Mouse (Mus musculus) erythroid progenitor cell, adult 5-6 weeks (primary cell): ENCODE results near the gene Idi2. TPM values are rescaled to one million over a fixed set of nuclear protein-coding genes. Genes with fewer than 3 reads are reported as not detected.
"Not testable (repeated sequence)": the region's sequence is repeated elsewhere in the genome, so short reads cannot be mapped to it uniquely, and the experiment has no call there.

Experiments used
- ATAC-seq: replicated peaks from 2 replicates; pipeline ENCODE4 v1.8.0; 2016; ENCODE audit warnings: moderate number of reproducible peaks, mild to moderate bottlenecking, moderate TSS enrichment, inconsistent platforms; ENCODE audit not compliant: poor library complexity, low FRiP score, severe bottlenecking
- total RNA-seq, 2 experiments: library from RNA; stranded (forward) in 1 of 2; stranded (reverse) in 1 of 2; fragments of 150-400 nt in 1 of 2; fragments of 186-747, 209-891 nt in 1 of 2; gene quantifications; 2 replicates each; pipeline versions ENCODE4 v1.2.3 to v1.2.4; 2015 to 2017; ENCODE audit warnings: low replicate concordance in 2 of 2

The Idi2 gene
- total RNA-seq (2015; ENCODE audit: low replicate concordance) (not detected in 2 replicates), total RNA-seq (2017; ENCODE audit: low replicate concordance) (not detected in 2 replicates)

DNA sequence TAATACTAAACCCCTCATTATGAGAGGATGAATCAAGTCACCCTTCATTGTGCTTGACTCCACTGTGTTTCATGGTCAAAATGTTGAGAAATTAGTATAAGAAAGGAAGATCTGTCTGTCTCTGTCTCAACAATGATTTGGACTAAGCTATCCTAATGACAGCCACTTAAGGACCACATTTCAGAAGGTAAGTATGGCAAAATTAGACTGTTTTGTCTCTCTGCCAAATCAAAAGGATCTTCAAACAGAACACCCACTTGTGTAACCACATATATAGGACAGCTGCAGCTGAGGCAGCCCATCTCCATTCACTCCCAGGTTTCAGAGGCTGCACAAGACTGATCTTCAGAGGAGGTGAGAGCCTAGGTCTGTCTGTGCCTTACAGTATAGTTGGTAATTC, at the start of gene Idi2:
Gene Idi2, plus strand, starts transcription at position 301 of the 400 bp plus-strand sequence.
- ATAC-seq, result not testable (repeated sequence)

DNA sequence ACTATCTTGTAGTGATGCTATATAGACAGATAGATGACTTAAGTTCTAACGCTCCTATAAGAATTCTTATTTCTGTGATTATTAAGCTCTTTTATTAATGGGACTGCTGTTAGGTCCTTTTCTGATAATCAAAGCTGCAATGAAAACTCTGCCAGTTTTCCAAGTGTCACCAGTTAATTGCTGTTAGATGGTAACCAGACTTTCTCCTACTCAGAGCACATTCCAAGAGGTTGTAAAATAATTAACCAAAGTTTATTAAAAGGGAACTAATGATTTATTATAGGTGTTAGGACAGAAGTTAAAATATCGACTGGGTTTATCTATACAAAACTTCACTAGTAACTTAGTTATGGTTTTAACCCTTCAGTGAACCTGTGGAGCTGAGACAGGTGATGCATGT, 46.7 kb upstream of the Idi2 start:
- ATAC-seq, result not testable (repeated sequence)

DNA sequence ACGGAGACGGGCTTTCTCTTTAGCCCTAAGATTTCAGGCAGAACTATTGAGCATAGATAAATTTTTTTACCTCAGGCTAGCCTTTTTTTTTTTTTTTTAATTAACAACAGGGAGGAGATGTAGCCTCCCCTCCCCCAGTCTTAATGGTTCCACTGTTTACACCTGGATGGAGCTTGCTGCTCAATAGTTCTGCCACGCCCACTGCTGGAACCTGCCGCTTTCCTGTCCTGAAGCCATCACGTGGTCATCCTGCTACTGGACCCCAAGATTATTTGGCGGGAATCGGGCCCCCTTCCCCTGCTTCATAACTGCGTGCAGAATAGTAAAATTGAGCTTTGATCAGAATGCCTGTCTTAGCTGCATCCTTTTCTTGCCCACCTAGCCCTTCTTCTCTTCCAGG, 38.8 kb upstream of the Idi2 start:
- not testable (repeated sequence) for ATAC-seq

GRCm38 (mm10) chr13:8933499-8933898, 19.2 kb upstream of the Idi2 start:
- no peak for ATAC-seq

- not testable (repeated sequence) for ATAC-seq
These were observed 15.0 kb upstream of the Idi2 start for GRCm38 (mm10) chr13:8937611-8938140.

DNA sequence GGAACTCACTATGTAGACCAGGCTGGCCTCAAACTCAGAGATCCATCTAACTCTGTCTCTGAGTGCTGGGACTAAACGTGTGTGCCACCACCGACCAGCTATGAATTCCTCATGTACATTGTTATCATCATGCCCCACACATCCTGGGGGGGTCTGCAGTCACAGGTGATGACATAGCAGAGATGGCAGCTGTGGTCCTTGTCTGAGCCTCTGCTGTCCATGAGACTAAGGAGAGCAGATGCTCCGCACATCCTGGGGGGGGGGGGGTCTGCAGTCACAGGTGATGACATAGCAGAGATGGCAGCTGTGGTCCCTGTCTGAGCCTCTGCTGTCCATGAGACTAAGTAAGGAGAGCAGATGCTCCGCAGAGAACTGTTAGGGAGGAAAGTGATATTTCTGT, 11.6 kb upstream of the Idi2 start:
- ATAC-seq, result not testable (repeated sequence)

- ATAC-seq, result not testable (repeated sequence)
These were observed 11.0 kb upstream of the Idi2 start for GRCm38 (mm10) chr13:8941701-8942100.

DNA sequence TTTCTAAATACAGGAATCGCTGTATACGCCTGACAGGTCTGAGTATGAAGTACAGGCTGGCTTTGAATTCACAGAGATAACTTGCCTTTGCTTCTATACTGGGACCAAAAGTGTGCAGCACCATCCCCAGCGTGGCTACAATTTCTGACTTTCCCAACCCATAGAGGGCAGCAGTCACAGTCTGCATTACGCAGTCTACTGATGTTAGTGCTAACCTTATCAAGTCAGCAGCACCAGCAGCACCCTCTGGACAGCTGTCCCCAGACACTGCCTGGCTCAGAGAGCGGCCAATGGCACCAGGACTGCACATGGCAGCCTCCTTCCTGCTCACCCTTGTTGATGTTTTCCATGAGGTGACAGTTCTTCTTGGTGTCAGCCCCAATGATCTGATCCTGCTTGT, 8.8 kb upstream of the Idi2 start:
- ATAC-seq, result 0 out of 2 replicates have a peak, but pooled peaks have one; percentile 55

DNA sequence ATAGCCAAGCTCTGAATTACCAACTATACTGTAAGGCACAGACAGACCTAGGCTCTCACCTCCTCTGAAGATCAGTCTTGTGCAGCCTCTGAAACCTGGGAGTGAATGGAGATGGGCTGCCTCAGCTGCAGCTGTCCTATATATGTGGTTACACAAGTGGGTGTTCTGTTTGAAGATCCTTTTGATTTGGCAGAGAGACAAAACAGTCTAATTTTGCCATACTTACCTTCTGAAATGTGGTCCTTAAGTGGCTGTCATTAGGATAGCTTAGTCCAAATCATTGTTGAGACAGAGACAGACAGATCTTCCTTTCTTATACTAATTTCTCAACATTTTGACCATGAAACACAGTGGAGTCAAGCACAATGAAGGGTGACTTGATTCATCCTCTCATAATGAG, 4.5 kb upstream of the Idi2 start, which contains the start of gene Gm9745:
Gene Gm9745, minus strand, starts transcription at position 101 of the 400 bp plus-strand sequence.
- ATAC-seq, result not testable (repeated sequence)

DNA sequence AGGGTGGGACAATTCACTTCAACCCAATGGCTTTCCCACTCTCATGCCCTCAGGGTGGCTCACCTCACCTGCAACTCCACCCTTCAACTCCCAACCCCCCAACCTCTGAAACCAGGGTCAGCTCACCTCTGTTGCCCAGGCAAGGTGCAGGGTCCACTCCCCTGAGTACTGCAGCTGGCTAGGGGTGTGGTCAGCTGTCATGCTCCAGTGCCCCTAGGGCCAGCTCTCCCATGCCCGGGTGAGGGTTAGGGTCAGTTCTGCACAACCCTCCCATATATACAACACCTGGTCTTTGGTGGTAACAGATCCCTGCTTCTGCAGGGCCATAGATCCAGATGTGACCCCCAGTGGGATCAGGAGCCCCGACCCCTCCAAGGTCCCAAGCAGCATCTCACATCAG, 2.5 kb downstream of the Idi2 start:
- not testable (repeated sequence) for ATAC-seq

DNA sequence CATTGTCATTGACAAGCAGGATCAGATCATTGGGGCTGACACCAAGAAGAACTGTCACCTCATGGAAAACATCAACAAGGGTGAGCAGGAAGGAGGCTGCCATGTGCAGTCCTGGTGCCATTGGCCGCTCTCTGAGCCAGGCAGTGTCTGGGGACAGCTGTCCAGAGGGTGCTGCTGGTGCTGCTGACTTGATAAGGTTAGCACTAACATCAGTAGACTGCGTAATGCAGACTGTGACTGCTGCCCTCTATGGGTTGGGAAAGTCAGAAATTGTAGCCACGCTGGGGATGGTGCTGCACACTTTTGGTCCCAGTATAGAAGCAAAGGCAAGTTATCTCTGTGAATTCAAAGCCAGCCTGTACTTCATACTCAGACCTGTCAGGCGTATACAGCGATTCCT, 4.2 kb downstream of the Idi2 start:
- ATAC-seq, result peak; percentile 54; the same call in 1 of the 2 replicates

DNA sequence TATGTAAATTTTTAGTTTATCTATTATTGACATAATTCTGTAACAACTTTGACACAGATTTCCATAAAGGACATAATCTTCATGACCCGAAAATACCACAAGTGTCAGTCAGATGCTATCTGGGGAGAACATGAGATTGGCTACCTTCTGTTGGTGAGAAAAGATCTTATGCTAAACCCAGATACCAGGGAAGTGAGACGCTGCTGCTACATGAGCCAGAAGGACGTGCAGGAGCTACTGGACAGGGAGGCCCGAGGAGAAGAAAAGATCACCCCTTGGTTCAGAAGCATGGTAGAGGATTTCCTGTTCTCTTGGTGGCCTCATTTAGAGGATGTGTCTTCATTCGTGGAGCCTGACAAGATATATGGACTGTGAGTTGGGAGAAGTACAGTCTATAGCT, 6.4 kb downstream of the Idi2 start:
- ATAC-seq, result not testable (repeated sequence)

- ATAC-seq, result not testable (repeated sequence)
These were observed 6.9 kb downstream of the Idi2 start for GRCm38 (mm10) chr13:8959554-8959953.

DNA sequence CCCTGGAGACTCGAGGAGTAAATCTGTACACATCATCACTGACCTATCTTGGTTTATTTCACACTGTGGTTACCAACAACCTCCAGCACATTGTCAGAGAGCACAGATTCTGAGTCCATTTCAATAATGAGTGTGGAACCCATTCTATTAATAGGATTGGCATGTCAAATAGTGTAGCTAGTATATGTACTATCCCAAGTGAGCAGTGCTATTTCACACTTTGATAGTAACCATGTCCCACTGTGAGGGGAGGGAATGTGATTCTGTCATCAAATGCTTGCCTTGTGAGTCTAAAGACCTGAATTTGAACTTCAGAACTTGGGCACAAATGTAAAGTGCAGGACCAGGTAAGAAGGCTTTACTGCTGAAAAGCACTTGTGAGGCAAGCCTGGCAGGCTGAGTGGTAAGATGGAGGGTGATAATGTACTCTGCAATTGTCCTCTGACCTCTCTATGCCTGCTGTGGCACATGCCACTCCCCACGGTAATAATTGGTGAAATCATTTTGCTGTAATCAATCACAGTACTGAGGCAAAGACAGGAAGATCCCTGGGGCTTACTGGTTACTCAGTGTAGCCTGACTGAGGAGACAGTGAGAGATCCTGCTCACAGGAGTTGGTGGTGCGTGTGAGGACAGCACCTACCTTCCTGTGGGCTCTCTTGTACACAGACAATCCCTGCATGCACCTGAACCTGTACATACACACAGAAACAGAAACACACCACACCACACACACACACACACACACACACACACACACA, 8.6 kb downstream of the Idi2 start:
- ATAC-seq, result not testable (repeated sequence)

- not testable (repeated sequence) for ATAC-seq
These were observed 9.6 kb downstream of the Idi2 start for GRCm38 (mm10) chr13:8962266-8962665.

GRCm38 (mm10) chr13:8965224-8965623, 12.6 kb downstream of the Idi2 start:
- ATAC-seq, result no peak

- ATAC-seq, result no peak
These were observed 15.1 kb downstream of the Idi2 start for GRCm38 (mm10) chr13:8967742-8968141.

GRCm38 (mm10) chr13:8972369-8972768, 19.7 kb downstream of the Idi2 start:
- no peak for ATAC-seq

DNA sequence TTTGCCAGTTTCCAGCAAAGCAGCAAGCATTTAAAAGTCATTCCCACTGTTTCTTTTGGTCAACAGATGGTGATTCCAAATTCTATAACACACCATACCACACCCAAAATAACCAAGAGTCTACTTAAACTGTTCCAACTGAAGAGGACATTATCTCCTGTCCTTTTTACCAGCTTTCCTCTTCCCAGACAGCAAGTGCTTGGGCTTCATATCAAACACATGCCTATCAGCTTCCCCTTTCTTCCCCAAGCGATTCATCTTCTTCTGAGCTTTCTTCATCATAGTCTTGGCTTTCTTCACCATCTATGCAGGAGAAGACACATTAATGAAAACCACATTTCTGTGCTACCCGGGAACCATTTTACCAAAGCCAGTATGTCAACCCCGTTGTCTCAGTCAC, 20.3 kb downstream of the Idi2 start:
- ATAC-seq, result no peak

DNA sequence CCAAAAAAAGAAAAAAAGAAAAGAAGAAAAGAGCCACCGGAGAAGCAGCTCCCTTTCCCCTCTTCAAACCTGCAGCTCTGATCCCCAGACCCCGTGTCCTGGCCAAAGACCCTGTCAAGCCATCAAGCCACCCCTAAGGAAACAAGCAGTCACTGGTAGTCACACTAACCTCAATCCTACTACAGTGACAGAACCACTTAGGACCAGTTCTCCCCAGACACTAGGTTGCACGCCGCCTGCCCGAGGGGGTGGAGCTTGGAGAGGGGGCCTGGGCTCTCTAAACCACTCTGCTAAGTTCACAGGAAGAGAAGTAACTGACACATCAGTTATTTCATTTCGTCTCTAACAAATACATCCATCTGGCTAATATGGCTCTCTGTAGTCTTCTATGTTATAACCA, 39.6 kb downstream of the Idi2 start:
- no peak for ATAC-seq
